Mouse (Mus musculus) lung, postnatal 0 days (tissue): ENCODE results near the gene Rpl36a.

Experiments
- CTCF ChIP-seq: IDR thresholded peaks from 2 replicates; pipeline ENCODE4 v1.5.1; 2016; ENCODE audit warnings: antibody characterized with exemption, mild to moderate bottlenecking
- EP300 ChIP-seq: IDR thresholded peaks from 2 replicates; pipeline ENCODE4 v1.6.1; 2016; ENCODE audit warnings: antibody characterized with exemption, mild to moderate bottlenecking, control low read depth

- no peak for TF ChIP-seq CTCF
- no peak for TF ChIP-seq EP300
These were observed 4.4 kb downstream of the Rpl36a start for GRCm38 (mm10) chrX:134589836-134590235.
